Mouse (Mus musculus): Measurements from ENCODE around the gene Zkscan16. TPM values are rescaled to one million over a fixed set of nuclear protein-coding genes. Genes with fewer than 3 reads are reported as not detected.
A peak's percentile ranks its signal among the peaks of the same experiment; 100 is the strongest.

Zkscan16 gene
- polyA plus RNA-seq, 1 experiment from 2014 or later: 0.68 TPM

- WGBS: 20% methylated on average over 7 of the region's 7 CpGs
- Histone ChIP-seq H3K9ac (replicated peaks; ENCODE audit: low read depth, low read length) (no peak overlapping the region), H3K4me1 (ENCODE audit: control insufficient read depth, insufficient read depth, low read length) (peaks cover 3% of the 10 kb centered on the region; the same call in 1 of the 2 replicates), H3K4me2 (replicated peaks; ENCODE audit: low read depth, low read length) (no peak overlapping the region), H3K36me3 (ENCODE audit: control insufficient read depth, insufficient read depth, low read length) (no peaks in the 10 kb centered on the region), H3K9me3 (ENCODE audit: control insufficient read depth, low read depth, low read length) (no peaks in the 10 kb centered on the region), H3K27me3 (ENCODE audit: control insufficient read depth, insufficient read depth, low read length) (no peaks in the 10 kb centered on the region), H3K4me3 (ENCODE audit: low read depth, low read length) (no peak overlapping the region), H3K27ac (ENCODE audit: low read length) (no peak overlapping the region)
- peak; percentile 66 for ATAC-seq (ENCODE audit: insufficient number of reproducible peaks, insufficient read depth, low FRiP score, low read depth)
Observed at GRCm38 (mm10) chr4:58985157-58985648, 41.8 kb downstream of the Zkscan16 start.

DNA sequence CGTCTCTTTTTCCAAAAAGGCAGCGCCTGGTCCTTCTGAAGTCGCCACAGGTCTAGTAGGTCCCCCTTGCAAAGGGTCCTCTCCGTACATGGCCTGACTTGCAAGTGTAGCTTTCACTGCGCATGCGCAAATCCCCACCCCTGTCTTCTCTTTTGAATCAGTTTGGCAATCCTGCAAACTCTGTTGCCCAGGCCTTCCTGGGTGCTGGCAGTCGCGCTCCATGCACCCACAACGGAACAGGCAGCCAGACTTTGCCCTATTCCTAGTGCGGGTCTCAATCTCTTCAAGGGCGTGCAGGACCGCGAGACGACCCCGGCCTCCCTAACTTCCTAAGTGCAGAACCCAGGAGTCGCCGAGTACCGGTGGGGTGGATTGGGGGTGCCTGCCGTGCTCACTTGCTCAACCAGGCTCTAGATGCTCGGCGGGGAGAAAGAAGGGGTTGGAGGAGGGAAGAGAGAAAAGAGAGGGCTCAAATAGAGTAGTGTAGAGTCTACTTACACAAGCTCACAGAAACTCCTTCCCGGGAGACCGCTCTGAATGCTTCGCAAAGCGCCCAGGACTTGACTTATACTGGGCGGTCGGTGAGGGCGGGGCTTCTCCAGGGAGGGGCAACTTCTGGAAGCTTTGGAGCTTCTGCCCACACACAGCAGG lies 43.2 kb downstream of the Zkscan16 start, which contains the start of gene Ptgr1:
Gene Ptgr1 (minus strand): TSS at position 580 of the 651 bp plus-strand sequence.
- peak within 1 kb of the TSS; percentile 61 for H3K4me3 ChIP-seq (ENCODE audit: low read depth, low read length)
- H3K27me3 ChIP-seq (ENCODE audit: control insufficient read depth, insufficient read depth, low read length): no peaks in the 10 kb centered on the region
- under 1% methylated on average over 28 of the region's 28 CpGs for WGBS

GRCm38 (mm10) chr4:58989303-58989898 lies 46.0 kb downstream of the Zkscan16 start:
- Histone ChIP-seq H3K36me3 (ENCODE audit: control insufficient read depth, insufficient read depth, low read length) (no peaks in the 10 kb centered on the region), H3K9ac (replicated peaks; ENCODE audit: low read depth, low read length) (no peak overlapping the region), H3K4me2 (replicated peaks; ENCODE audit: low read depth, low read length) (no peak overlapping the region), H3K4me1 (ENCODE audit: control insufficient read depth, insufficient read depth, low read length) (peaks cover 3% of the 10 kb centered on the region; the same call in 1 of the 2 replicates), H3K4me3 (ENCODE audit: low read depth, low read length) (no peak overlapping the region), H3K9me3 (ENCODE audit: control insufficient read depth, low read depth, low read length) (no peaks in the 10 kb centered on the region), H3K27me3 (ENCODE audit: control insufficient read depth, insufficient read depth, low read length) (no peaks in the 10 kb centered on the region), H3K27ac (ENCODE audit: low read length) (no peak overlapping the region)
- WGBS: 84% methylated on average over 7 of the region's 7 CpGs
- ATAC-seq (ENCODE audit: insufficient number of reproducible peaks, insufficient read depth, low FRiP score, low read depth): no peak

More for the DNA sequence above, 43.2 kb downstream of the Zkscan16 start, which contains the start of gene Ptgr1:
- ATAC-seq (ENCODE audit: insufficient number of reproducible peaks, insufficient read depth, low FRiP score, low read depth): peak; percentile 77
- Histone ChIP-seq H3K4me2 (replicated peaks; ENCODE audit: low read depth, low read length) (peak within 1 kb of the TSS; percentile 67), H3K9me3 (ENCODE audit: control insufficient read depth, low read depth, low read length) (no peaks in the 10 kb centered on the region), H3K27ac (ENCODE audit: low read length) (peak within 1 kb of the TSS; percentile 62; the same call in 1 of the 2 replicates), H3K36me3 (ENCODE audit: control insufficient read depth, insufficient read depth, low read length) (no peaks in the 10 kb centered on the region), H3K4me1 (ENCODE audit: control insufficient read depth, insufficient read depth, low read length) (peaks cover 3% of the 10 kb centered on the region; the same call in 1 of the 2 replicates), H3K9ac (replicated peaks; ENCODE audit: low read depth, low read length) (peak within 1 kb of the TSS; percentile 54)

GRCm38 (mm10) chr4:58990609-58991434 lies 47.4 kb downstream of the Zkscan16 start:
- Histone ChIP-seq H3K9me3 (ENCODE audit: control insufficient read depth, low read depth, low read length) (no peaks in the 10 kb centered on the region), H3K4me3 (ENCODE audit: low read depth, low read length) (no peak overlapping the region), H3K4me2 (replicated peaks; ENCODE audit: low read depth, low read length) (no peak overlapping the region), H3K27ac (ENCODE audit: low read length) (no peak overlapping the region), H3K4me1 (ENCODE audit: control insufficient read depth, insufficient read depth, low read length) (peaks cover 3% of the 10 kb centered on the region; the same call in 1 of the 2 replicates), H3K9ac (replicated peaks; ENCODE audit: low read depth, low read length) (no peak overlapping the region), H3K27me3 (ENCODE audit: control insufficient read depth, insufficient read depth, low read length) (no peaks in the 10 kb centered on the region), H3K36me3 (ENCODE audit: control insufficient read depth, insufficient read depth, low read length) (no peaks in the 10 kb centered on the region)
- WGBS: 88% methylated on average over 17 of the region's 17 CpGs
- no peak for ATAC-seq (ENCODE audit: insufficient number of reproducible peaks, insufficient read depth, low FRiP score, low read depth)

DNA sequence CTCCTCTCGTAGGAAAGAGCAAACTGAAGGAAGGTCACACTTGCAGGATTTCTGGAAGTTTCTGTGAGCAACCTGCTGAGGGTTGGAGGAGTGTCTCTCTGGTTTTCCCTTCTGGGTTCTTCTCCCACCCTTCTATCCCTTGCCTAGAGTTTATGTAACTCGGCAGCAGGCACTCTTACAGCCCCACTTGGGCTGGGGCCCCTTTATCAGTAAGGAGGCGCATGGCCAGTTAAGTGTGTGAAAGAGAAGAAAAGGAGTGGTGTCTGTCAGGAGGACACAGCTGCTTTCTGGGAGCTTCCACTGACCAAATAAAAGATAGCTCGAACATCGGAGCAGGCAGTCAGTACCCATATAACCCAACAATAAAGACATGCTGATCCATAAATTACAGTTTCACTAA lies 48.8 kb downstream of the Zkscan16 start:
- Histone ChIP-seq H3K4me3 (ENCODE audit: low read depth, low read length) (no peak overlapping the region), H3K9ac (replicated peaks; ENCODE audit: low read depth, low read length) (no peak overlapping the region), H3K27ac (ENCODE audit: low read length) (no peak overlapping the region), H3K4me2 (replicated peaks; ENCODE audit: low read depth, low read length) (no peak overlapping the region), H3K4me1 (ENCODE audit: control insufficient read depth, insufficient read depth, low read length) (no peaks in the 10 kb centered on the region), H3K27me3 (ENCODE audit: control insufficient read depth, insufficient read depth, low read length) (no peaks in the 10 kb centered on the region), H3K36me3 (ENCODE audit: control insufficient read depth, insufficient read depth, low read length) (no peaks in the 10 kb centered on the region), H3K9me3 (ENCODE audit: control insufficient read depth, low read depth, low read length) (no peaks in the 10 kb centered on the region)
- 71% methylated on average over 5 of the region's 5 CpGs for WGBS
- ATAC-seq (ENCODE audit: insufficient number of reproducible peaks, insufficient read depth, low FRiP score, low read depth): no peak

DNA sequence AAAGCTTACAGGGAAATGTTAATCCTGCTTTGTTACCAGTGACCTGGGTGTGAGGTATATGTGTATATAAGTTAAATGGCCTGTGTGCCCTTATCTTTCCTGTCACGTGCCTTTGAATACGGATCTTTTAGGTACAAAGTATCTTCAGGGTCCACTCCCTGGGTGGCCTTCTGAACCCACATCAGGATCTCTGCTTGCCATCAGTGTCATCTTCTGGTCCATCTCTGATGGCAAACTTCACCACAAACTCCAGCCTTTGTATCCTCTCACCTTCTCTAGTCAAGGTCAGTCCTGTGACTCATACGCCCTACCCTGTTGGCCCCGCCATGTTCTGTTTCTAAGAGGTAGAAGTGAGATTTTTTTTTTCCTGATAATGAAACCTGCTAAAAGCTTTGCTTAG lies 51.3 kb downstream of the Zkscan16 start, which contains the start of gene Dnajc25:
Gene Dnajc25 (plus strand): TSS at position 301 of the 400 bp plus-strand sequence.
- Histone ChIP-seq H3K36me3 (ENCODE audit: control insufficient read depth, insufficient read depth, low read length) (no peaks in the 10 kb centered on the region), H3K4me3 (ENCODE audit: low read depth, low read length) (no peak within 1 kb of the TSS), H3K4me2 (replicated peaks; ENCODE audit: low read depth, low read length) (0 out of 2 replicates have a peak within 1 kb of the TSS, but pooled peaks have one; percentile 2), H3K27me3 (ENCODE audit: control insufficient read depth, insufficient read depth, low read length) (no peaks in the 10 kb centered on the region), H3K9ac (replicated peaks; ENCODE audit: low read depth, low read length) (no peak within 1 kb of the TSS), H3K4me1 (ENCODE audit: control insufficient read depth, insufficient read depth, low read length) (no peaks in the 10 kb centered on the region), H3K9me3 (ENCODE audit: control insufficient read depth, low read depth, low read length) (no peaks in the 10 kb centered on the region), H3K27ac (ENCODE audit: low read length) (no peak within 1 kb of the TSS)
- WGBS: 49% methylated on average over 4 of the region's 4 CpGs
- no peak for ATAC-seq (ENCODE audit: insufficient number of reproducible peaks, insufficient read depth, low FRiP score, low read depth)

DNA sequence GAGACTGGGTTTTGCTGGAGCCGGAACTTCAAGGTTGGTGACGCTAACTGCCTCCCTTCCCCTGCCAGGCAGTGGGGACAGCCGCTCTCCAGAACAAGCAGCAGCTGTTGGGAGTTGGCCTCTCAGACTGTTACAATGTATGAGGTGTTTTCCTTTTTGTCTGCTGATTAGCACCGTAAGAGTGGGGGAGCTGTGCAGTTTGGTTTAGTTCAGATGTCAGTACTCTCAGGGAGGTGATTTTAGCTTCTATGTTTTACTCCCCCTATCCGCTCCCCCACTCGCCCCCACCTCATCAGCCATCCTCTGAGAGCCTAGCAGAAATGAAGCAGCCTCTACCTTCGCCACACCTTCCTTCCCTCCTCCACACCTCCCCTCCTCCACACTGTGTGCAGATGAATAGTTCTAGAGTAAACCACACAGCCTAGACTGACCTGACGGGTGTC lies 51.8 kb downstream of the Zkscan16 start:
- no peak overlapping the region for H3K4me3 ChIP-seq (ENCODE audit: low read depth, low read length)
- H3K27me3 ChIP-seq (ENCODE audit: control insufficient read depth, insufficient read depth, low read length): no peaks in the 10 kb centered on the region
- ATAC-seq (ENCODE audit: insufficient number of reproducible peaks, insufficient read depth, low FRiP score, low read depth): peak; percentile 73
- H3K9me3 ChIP-seq (ENCODE audit: control insufficient read depth, low read depth, low read length): no peaks in the 10 kb centered on the region
- no peaks in the 10 kb centered on the region for H3K36me3 ChIP-seq (ENCODE audit: control insufficient read depth, insufficient read depth, low read length)
- no peak overlapping the region for H3K9ac ChIP-seq (replicated peaks; ENCODE audit: low read depth, low read length)
- 0 out of 2 replicates have a peak overlapping the region, but pooled peaks have one; percentile 2 for H3K4me2 ChIP-seq (replicated peaks; ENCODE audit: low read depth, low read length)
- H3K27ac ChIP-seq (ENCODE audit: low read length): no peak overlapping the region
- 34% methylated on average over 8 of the region's 8 CpGs for WGBS
- H3K4me1 ChIP-seq (ENCODE audit: control insufficient read depth, insufficient read depth, low read length): no peaks in the 10 kb centered on the region

DNA sequence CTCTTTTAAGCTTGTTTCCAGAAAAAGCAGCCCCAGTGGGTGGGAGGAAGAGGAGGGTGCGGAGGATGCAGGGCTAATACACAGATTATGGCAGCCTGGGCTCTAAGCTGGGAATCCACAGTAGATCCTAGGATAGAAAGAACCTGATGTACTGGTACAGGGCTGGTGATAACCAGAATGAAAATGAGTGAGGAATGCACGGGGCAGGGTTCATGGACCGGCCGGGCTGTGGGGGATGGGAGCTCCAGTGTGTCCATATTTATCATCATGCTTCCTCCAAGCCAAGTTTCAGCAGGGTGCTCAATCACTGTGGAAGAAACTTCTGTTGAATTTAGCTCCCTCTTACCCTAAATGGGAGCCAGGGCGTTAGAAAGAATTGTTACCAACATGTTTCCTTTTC lies 53.7 kb downstream of the Zkscan16 start:
- no peak overlapping the region for H3K9ac ChIP-seq (replicated peaks; ENCODE audit: low read depth, low read length)
- no peaks in the 10 kb centered on the region for H3K9me3 ChIP-seq (ENCODE audit: control insufficient read depth, low read depth, low read length)
- no peaks in the 10 kb centered on the region for H3K4me1 ChIP-seq (ENCODE audit: control insufficient read depth, insufficient read depth, low read length)
- no peak for ATAC-seq (ENCODE audit: insufficient number of reproducible peaks, insufficient read depth, low FRiP score, low read depth)
- H3K27me3 ChIP-seq (ENCODE audit: control insufficient read depth, insufficient read depth, low read length): no peaks in the 10 kb centered on the region
- H3K27ac ChIP-seq (ENCODE audit: low read length): no peak overlapping the region
- 40% methylated on average over 5 of the region's 5 CpGs for WGBS
- no peak overlapping the region for H3K4me3 ChIP-seq (ENCODE audit: low read depth, low read length)
- no peaks in the 10 kb centered on the region for H3K36me3 ChIP-seq (ENCODE audit: control insufficient read depth, insufficient read depth, low read length)
- H3K4me2 ChIP-seq (replicated peaks; ENCODE audit: low read depth, low read length): no peak overlapping the region

All from stomach, embryonic 14.5 days (tissue).